Mouse (Mus musculus) CD4-positive, CD25-positive, alpha-beta regulatory T cell, adult 4 months (primary cell): Measurements from ENCODE around the gene Pcdh9. TPM values are rescaled to one million over a fixed set of nuclear protein-coding genes. Genes with fewer than 3 reads are reported as not detected.
"Not testable (repeated sequence)": the region's sequence is repeated elsewhere in the genome, so short reads cannot be mapped to it uniquely, and the experiment has no call there.

Experiments used
- ATAC-seq: one replicate; pipeline ENCODE4 v1.8.0; 2017
- polyA plus RNA-seq, 2 experiments: library from polyadenylated mRNA; unstranded; fragments of 100-300 nt; shearing (Covaris generic); gene quantifications; one replicate each; pipeline ENCODE4 v1.2.1; 2017

The Pcdh9 gene
- polyA plus RNA-seq, 2 experiments from 2014 or later, result not detected

- no peak for ATAC-seq
These were observed 516.3 kb downstream of the Pcdh9 start for GRCm38 (mm10) chr14:93374181-93374580.

- no peak for ATAC-seq
These were observed 536.3 kb downstream of the Pcdh9 start for GRCm38 (mm10) chr14:93354150-93354549.

- no peak for ATAC-seq
These were observed 539.6 kb downstream of the Pcdh9 start for GRCm38 (mm10) chr14:93350906-93351305.

- no peak for ATAC-seq
These were observed 541.3 kb downstream of the Pcdh9 start for GRCm38 (mm10) chr14:93349166-93349565.

GRCm38 (mm10) chr14:93347031-93347430, 543.4 kb downstream of the Pcdh9 start:
- no peak for ATAC-seq

- ATAC-seq, result no peak
These were observed 547.7 kb downstream of the Pcdh9 start for GRCm38 (mm10) chr14:93342781-93343180.

GRCm38 (mm10) chr14:93341390-93341789, 549.1 kb downstream of the Pcdh9 start:
- no peak for ATAC-seq

GRCm38 (mm10) chr14:93329247-93329646, 561.2 kb downstream of the Pcdh9 start:
- no peak for ATAC-seq

- ATAC-seq, result no peak
These were observed 573.1 kb downstream of the Pcdh9 start for GRCm38 (mm10) chr14:93317393-93317792.

- ATAC-seq, result no peak
These were observed 602.1 kb downstream of the Pcdh9 start for GRCm38 (mm10) chr14:93288361-93288760.

- ATAC-seq, result no peak
These were observed 602.8 kb downstream of the Pcdh9 start for GRCm38 (mm10) chr14:93287642-93288041.

GRCm38 (mm10) chr14:93285136-93285535, 605.3 kb downstream of the Pcdh9 start:
- ATAC-seq, result no peak

- ATAC-seq, result no peak
These were observed 606.5 kb downstream of the Pcdh9 start for GRCm38 (mm10) chr14:93284009-93284408.

GRCm38 (mm10) chr14:93275661-93276060, 614.8 kb downstream of the Pcdh9 start:
- ATAC-seq, result no peak

- ATAC-seq, result no peak
These were observed 615.7 kb downstream of the Pcdh9 start for GRCm38 (mm10) chr14:93274767-93275166.

- no peak for ATAC-seq
These were observed 637.1 kb downstream of the Pcdh9 start for GRCm38 (mm10) chr14:93253411-93253810.

GRCm38 (mm10) chr14:93240263-93240662, 650.2 kb downstream of the Pcdh9 start:
- no peak for ATAC-seq

- ATAC-seq, result no peak
These were observed 656.1 kb downstream of the Pcdh9 start for GRCm38 (mm10) chr14:93234333-93234732.

- no peak for ATAC-seq
These were observed 656.9 kb downstream of the Pcdh9 start for GRCm38 (mm10) chr14:93233599-93233998.

- not testable (repeated sequence) for ATAC-seq
These were observed 675.6 kb downstream of the Pcdh9 start for GRCm38 (mm10) chr14:93214846-93215245.

GRCm38 (mm10) chr14:93199791-93200190, 690.7 kb downstream of the Pcdh9 start:
- no peak for ATAC-seq

- ATAC-seq, result no peak
These were observed 707.6 kb downstream of the Pcdh9 start for GRCm38 (mm10) chr14:93182606-93183491.

- ATAC-seq, result no peak
These were observed 721.3 kb downstream of the Pcdh9 start for GRCm38 (mm10) chr14:93169201-93169600.

GRCm38 (mm10) chr14:93168367-93168766, 722.1 kb downstream of the Pcdh9 start:
- no peak for ATAC-seq
